Mouse (Mus musculus) lung, postnatal 0 days (tissue): ENCODE results near the gene Mybpc1. TPM values are rescaled to one million over a fixed set of nuclear protein-coding genes. Genes with fewer than 3 reads are reported as not detected.

Experiments used
- ATAC-seq: fragments of 200-750 bp; cut with Nextera tagmentation; 2 replicates; pipeline ENCODE4 v1.8.0; 2017; ENCODE audit warnings: moderate library complexity
- DNase-seq: peaks from one replicate; pipeline ENCODE4 v3.0.0-alpha.2; 2016; ENCODE audit warnings: low spot score
- H3K27ac ChIP-seq: fragments of 300-500 bp; sonication (generic); 2 replicates; pipeline ENCODE4 v1.5.1; 2014; ENCODE audit warnings: antibody characterized with exemption, mild to moderate bottlenecking, low read length, mixed read lengths
- H3K27me3 ChIP-seq: fragments of 300-500 bp; sonication (generic); replicated peaks from 2 replicates; pipeline ENCODE4 v1.6.1; 2014; ENCODE audit warnings: low read length, mixed read lengths; ENCODE audit not compliant: insufficient read depth
- H3K36me3 ChIP-seq: fragments of 300-500 bp; sonication (generic); 2 replicates; pipeline ENCODE4 v1.6.1; 2014; ENCODE audit warnings: low read length, mixed read lengths; ENCODE audit not compliant: insufficient read depth
- H3K4me1 ChIP-seq: fragments of 300-500 bp; sonication (generic); 2 replicates; pipeline ENCODE4 v1.6.1; 2014; ENCODE audit warnings: antibody characterized with exemption, low read depth, low read length, mixed read lengths; ENCODE audit not compliant: insufficient read depth
- H3K4me2 ChIP-seq: fragments of 300-500 bp; sonication (generic); replicated peaks from 2 replicates; pipeline ENCODE4 v1.6.1; 2014; ENCODE audit warnings: low read depth, mild to moderate bottlenecking, low read length, moderate library complexity, mixed read lengths
- H3K4me3 ChIP-seq: fragments of 300-500 bp; sonication (generic); 2 replicates; pipeline ENCODE4 v1.5.1; 2014; ENCODE audit warnings: low read depth, low read length
- H3K9ac ChIP-seq: fragments of 300-500 bp; sonication (generic); replicated peaks from 2 replicates; pipeline ENCODE4 v1.6.1; 2014; ENCODE audit warnings: low read depth, mild to moderate bottlenecking
- H3K9me3 ChIP-seq: fragments of 300-500 bp; sonication (generic); 2 replicates; pipeline ENCODE4 v1.6.1; 2016; ENCODE audit warnings: low read length, mixed read lengths
- CTCF ChIP-seq: IDR thresholded peaks from 2 replicates; pipeline ENCODE4 v1.5.1; 2016; ENCODE audit warnings: antibody characterized with exemption, mild to moderate bottlenecking
- EP300 ChIP-seq: IDR thresholded peaks from 2 replicates; pipeline ENCODE4 v1.6.1; 2016; ENCODE audit warnings: antibody characterized with exemption, mild to moderate bottlenecking, control low read depth
- WGBS: fragments of 180-500 bp; shearing (Covaris S2); extraction: QIAGEN DNeasy Blood & Tissue Kit; methylation state at CpG from one replicate; pipeline ENCODE4 v1.1.7; 2014; 5-methylcytosine and 5-hydroxymethylcytosine counted together
- polyA plus RNA-seq: library from polyadenylated mRNA; unstranded; fragments of >200 nt; fragmentation: Nextera tagmentation; extraction: Ambion mirVana; gene quantifications from 2 replicates; pipeline ENCODE4 v1.2.1, GENCODE M21; 2015

Mybpc1 gene
- polyA plus RNA-seq, 1 experiment from 2014 or later: 0.10 TPM

DNA sequence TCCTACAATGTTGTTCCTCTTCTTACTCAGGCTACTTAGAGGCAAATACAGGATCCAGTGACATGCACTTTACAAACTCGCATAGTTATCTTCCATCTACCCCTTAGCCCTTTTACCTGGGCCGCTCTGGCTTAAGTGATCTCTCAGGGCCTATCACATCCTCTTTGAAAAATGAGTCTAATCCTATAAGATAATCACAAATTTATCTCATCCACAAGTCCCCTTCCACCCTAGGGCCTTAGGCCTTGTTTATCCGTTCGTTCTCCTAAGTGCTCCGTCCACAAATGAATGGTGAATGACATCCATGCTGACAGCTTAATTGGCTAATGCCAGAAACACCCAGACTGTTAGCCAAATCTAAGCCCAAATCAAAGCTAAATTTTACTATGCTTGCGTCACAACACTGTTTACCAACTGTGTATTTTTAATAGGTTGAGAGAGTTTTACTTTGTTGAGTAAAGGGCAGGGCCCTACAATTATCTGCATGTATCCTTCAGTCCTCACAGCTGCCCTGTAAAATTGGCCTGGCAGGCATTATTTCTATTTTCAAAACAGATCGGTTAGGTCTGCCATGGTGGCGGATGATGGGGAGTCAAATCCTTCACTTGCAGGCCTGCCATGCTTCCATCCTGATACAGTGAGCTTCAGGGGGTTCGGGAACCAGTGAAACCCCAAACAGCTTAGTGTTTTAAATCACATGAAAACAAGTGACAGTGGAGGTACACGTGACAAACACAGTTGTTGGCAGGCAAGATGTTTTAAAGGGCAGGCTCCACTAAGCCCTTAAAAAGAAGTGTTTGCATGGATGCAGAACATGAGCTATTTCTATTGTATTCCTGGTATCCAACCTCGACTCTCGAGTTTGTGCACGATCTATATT, 102.8 kb downstream of the Mybpc1 start:
- TF ChIP-seq CTCF: no peak
- ATAC-seq (no peak), DNase-seq (peak; percentile 38)
- Histone ChIP-seq H3K27ac (peak overlapping the region; percentile 88), H3K36me3 (no peaks in the 10 kb centered on the region), H3K4me2 (peak overlapping the region; percentile 76), H3K4me3 (peak overlapping the region; percentile 90), H3K4me1 (peaks cover 2% of the 10 kb centered on the region; the same call in 1 of the 2 replicates), H3K9ac (no peak overlapping the region), H3K9me3 (no peaks in the 10 kb centered on the region), H3K27me3 (no peaks in the 10 kb centered on the region)
- WGBS: 50% methylated on average over 13 of the region's 13 CpGs

DNA sequence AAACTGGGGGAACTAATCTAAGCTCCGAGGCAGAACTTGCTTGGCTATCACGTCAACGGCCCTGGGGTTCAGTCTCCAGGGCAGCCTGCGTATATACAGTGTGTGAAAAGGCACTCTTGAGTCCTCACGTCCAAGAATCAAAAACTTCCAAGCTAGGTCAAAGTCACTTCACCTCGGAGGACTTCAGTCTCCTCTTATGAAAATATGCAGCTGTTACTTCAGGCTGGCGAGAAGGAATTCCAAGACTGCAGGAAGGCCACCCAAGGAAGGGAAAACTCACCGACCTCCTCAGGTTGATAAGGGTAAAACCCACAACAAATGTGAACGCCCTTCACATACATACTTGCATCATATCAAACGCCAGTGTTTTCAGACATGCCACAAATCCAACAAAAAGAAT, 103.6 kb downstream of the Mybpc1 start:
- Histone ChIP-seq H3K4me1 (peaks cover 2% of the 10 kb centered on the region; the same call in 1 of the 2 replicates), H3K36me3 (no peaks in the 10 kb centered on the region), H3K4me3 (0 out of 2 replicates have a peak overlapping the region, but pooled peaks have one; percentile 90), H3K4me2 (peak overlapping the region; percentile 76), H3K27ac (peak overlapping the region; percentile 88), H3K27me3 (no peaks in the 10 kb centered on the region), H3K9me3 (no peaks in the 10 kb centered on the region), H3K9ac (no peak overlapping the region)
- TF ChIP-seq CTCF (no peak), EP300 (peak; percentile 84)
- ATAC-seq (peak; percentile 20), DNase-seq (peak; percentile 77)
- WGBS: 28% methylated on average over 10 of the region's 10 CpGs

DNA sequence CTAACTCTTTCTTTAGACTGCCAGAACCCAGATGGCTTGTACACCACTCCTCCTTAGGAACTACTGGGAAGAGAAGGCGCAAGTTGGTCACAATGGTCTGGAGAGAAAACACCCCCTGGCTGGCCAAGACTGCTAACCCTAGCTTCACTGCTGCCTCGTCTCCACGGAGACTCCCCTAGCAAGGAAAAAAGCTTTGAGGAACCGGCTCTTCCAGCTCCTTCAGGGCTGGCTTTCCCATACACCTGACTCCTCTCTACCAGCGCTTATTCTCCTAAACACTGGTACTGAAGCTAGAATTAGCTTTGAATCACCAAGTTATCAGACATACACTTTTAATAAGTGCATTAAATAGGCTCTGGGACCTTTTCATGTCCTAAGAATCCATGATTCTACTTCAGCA, 105.0 kb downstream of the Mybpc1 start:
- ATAC-seq: no peak
- Histone ChIP-seq H3K27me3 (no peaks in the 10 kb centered on the region), H3K27ac (peak overlapping the region; percentile 88), H3K36me3 (no peaks in the 10 kb centered on the region), H3K4me1 (peaks cover 6% of the 10 kb centered on the region; the same call in 1 of the 2 replicates), H3K4me3 (no peak overlapping the region), H3K9me3 (no peaks in the 10 kb centered on the region), H3K4me2 (peak overlapping the region; percentile 76), H3K9ac (no peak overlapping the region)
- DNase-seq: peak; percentile 55
- TF ChIP-seq CTCF (no peak), EP300 (no peak)
- 48% methylated on average over 5 of the region's 5 CpGs for WGBS

DNA sequence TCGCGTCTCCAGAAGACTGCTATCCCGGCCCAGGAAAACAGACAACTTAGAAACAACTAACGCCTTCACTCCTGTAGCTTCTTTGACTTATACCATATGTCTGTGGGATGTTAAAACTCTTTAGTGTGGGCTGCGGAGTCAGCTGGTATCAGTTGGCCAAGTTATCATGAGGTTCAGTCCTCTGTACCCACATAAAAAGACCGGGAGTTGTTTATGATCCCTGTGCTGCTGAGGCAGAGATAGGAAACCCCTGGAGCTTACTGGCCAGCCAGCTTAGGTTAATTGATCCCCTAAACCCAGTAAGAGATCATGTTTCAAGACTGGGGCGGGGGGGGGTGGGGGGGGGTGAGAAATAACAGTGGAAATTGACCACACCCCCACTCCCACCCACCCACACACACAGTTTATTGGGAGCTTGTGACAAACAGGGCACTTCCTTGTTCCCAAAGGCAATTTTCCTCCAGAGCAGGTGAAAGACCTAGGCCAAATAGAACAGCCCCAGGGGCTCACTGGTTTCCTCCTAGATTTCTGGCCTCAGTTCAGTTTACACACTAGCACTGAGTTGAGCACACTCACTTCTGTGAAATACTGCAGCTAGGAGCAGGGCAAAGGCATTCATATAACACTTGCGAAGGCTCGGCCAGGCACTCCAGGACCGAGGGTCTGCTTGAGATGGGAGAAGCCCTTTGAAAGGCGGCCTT, 107.9 kb downstream of the Mybpc1 start:
- 50% methylated on average over 11 of the region's 11 CpGs for WGBS
- Histone ChIP-seq H3K4me2 (no peak overlapping the region), H3K4me1 (peaks cover 6% of the 10 kb centered on the region; the same call in 1 of the 2 replicates), H3K36me3 (no peaks in the 10 kb centered on the region), H3K9me3 (no peaks in the 10 kb centered on the region), H3K27ac (no peak overlapping the region), H3K4me3 (no peak overlapping the region), H3K27me3 (no peaks in the 10 kb centered on the region), H3K9ac (no peak overlapping the region)
- no peak for DNase-seq
- TF ChIP-seq CTCF (no peak), EP300 (no peak)
- no peak for ATAC-seq

DNA sequence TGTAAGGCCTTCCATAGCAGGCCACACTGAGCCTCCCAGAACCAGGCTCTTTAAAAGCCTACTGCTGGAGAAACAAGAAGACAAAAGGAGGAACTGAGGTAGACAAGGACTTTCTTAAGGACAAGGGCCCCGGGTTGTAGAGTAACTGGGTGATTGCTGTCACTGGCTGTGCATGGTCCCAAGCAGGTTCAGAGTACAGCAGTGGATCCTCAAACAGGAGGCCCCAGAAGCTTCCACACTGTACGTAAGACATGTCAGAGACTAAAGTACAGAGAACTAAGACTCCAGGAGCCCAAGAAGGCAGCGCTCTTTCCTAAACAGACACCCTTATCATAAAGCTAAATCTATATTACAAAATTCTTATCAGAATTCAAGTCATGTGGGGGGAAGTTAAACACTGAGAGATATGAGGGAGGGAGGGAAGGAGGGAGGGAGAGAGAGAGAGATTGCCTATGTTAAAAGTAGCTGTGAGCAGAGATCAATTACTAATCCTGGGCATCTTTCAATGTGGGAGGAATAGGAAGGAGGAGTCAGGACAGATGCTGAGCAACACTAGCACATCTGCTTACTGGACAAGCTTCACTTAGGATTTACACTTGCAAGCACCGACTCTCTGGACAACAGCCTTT, 109.9 kb downstream of the Mybpc1 start:
- no peak for ATAC-seq
- H3K4me2 ChIP-seq: no peak overlapping the region
- H3K36me3 ChIP-seq: no peaks in the 10 kb centered on the region
- WGBS: 66% methylated on average over 4 of the region's 4 CpGs
- no peak overlapping the region for H3K27ac ChIP-seq
- no peak for DNase-seq
- no peaks in the 10 kb centered on the region for H3K27me3 ChIP-seq
- no peak for TF ChIP-seq EP300
- no peaks in the 10 kb centered on the region for H3K9me3 ChIP-seq
- no peak overlapping the region for H3K9ac ChIP-seq
- no peak overlapping the region for H3K4me3 ChIP-seq
- H3K4me1 ChIP-seq: peaks cover 6% of the 10 kb centered on the region; the same call in 1 of the 2 replicates

DNA sequence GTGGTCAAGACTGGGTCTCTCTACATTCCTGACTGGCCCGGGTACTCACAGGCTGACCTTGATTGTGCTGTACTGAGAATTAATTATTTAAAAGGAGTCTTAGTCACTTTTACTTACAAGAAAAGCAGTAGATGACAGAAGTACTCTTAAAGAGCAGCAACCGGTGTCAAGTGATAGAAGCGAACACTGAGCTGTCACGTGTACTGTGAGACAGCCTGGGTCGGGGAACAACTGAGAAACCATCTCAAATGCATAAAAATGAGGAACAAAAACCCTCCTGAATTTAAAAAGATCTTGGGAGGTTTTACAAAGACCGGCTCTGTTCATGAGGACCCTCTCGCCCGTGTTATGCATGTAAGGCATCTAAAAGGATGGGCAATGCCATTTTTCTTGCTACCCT, 112.3 kb downstream of the Mybpc1 start:
- no peak for ATAC-seq
- no peaks in the 10 kb centered on the region for H3K9me3 ChIP-seq
- 62% methylated on average over 8 of the region's 8 CpGs for WGBS
- H3K27me3 ChIP-seq: no peaks in the 10 kb centered on the region
- H3K36me3 ChIP-seq: no peaks in the 10 kb centered on the region
- H3K9ac ChIP-seq: no peak overlapping the region
- no peak overlapping the region for H3K4me3 ChIP-seq
- no peak for TF ChIP-seq EP300
- no peak for TF ChIP-seq CTCF
- no peak overlapping the region for H3K27ac ChIP-seq
- no peak overlapping the region for H3K4me2 ChIP-seq
- H3K4me1 ChIP-seq: peaks cover 6% of the 10 kb centered on the region; the same call in 1 of the 2 replicates
- no peak for DNase-seq
